Mouse (Mus musculus) right cerebral cortex, postnatal 4 days (tissue): Measurements from ENCODE around the gene Ceacam19.

Experiments used
- DNase-seq: peaks from one replicate; pipeline ENCODE4 v3.0.0-alpha.2; 2022

Gene Ceacam19

DNA sequence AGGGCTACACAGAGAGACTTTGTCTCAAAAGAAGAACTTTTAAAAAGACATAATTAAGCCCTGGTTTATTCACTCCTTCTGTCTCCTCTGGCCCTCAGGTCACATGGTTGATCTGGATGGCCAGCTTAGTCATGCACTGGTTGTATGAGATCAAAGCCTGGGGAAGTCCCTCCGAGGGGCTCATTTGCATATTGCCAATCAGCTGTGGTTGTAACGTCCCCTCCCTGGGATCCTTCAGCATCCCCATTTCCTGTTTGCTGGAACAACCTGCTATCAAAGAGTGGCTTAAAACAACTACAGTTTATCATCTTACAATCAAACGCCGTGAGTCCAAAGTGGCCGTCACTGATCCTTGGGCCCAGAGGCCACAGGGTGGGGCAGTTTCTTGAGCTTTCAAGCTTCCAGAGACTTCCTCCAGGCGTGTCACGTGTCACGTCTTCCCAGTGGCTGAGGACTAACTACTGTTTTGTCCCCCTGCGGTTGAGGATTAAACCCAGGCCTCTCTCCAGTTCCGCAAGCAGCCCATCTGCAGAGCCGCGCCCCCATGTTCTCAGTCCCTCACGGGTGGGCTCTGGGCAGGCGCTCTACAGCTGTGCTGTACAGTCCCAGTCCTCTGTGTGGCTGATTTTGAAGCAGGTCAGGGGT is 10.9 kb downstream of the Ceacam19 start:
- no peak for DNase-seq

GRCm38 (mm10) chr7:19875948-19876682 is 11.7 kb downstream of the Ceacam19 start:
- DNase-seq = peak; percentile 33

DNA sequence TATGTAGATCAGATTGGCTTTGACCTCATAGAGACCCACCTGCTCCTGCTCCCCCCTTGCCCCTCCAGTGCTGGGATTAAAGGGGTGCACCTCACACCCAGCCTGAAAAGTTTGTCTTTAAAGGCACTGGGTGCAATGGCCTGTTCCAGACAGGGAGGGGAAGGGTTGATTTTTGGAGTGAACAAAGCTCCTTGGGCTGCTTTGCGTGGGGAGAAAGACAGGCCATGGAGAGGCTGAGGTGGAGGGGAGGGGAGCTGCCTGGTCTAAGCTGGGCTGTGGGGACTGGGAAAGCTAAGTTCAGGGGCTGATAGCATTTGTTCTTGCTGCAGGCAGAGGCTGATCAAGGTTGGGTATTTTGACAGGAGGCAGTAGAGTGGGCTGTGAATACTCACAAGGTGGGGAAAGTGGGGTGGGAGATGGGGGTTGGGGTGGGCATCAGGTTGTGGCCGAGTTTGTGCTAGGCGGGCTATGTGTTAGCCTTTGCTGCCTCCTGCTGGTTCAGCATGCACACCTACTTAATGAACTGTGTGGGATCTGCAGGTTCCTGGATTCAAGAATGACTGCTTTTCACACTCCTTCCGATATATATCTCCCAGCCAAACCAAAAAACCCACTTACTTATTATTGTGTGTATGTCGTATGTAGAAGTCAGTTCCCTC is 15.7 kb downstream of the Ceacam19 start:
- DNase-seq = no peak

- no peak for DNase-seq
Measured at GRCm38 (mm10) chr7:19871137-19871621, 16.6 kb downstream of the Ceacam19 start.

GRCm38 (mm10) chr7:19867751-19868399 is 19.9 kb downstream of the Ceacam19 start:
- DNase-seq = no peak

DNA sequence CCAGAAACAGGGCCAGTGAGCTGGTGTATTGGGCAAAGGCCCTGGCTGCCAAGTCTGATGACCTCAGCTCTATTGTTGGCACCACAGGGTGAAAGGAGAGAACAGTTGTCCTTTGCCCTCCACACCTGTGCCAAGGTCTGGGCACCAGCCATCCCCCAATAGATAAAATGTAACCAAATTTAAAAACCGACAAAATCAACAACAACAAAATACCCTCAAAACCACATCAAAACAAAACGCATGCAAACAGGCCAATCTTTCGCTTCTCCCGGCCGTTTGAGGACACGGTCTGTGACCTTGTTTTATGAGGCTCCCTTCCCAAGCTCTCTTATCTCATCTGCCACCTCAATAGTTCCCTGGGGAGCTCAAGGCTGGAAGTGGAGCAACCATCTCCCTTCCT is 21.3 kb downstream of the Ceacam19 start:
- no peak for DNase-seq

- no peak for DNase-seq
Measured at GRCm38 (mm10) chr7:19865246-19866036, 22.3 kb downstream of the Ceacam19 start.

GRCm38 (mm10) chr7:19864241-19864640 is 23.5 kb downstream of the Ceacam19 start:
- DNase-seq = no peak

DNA sequence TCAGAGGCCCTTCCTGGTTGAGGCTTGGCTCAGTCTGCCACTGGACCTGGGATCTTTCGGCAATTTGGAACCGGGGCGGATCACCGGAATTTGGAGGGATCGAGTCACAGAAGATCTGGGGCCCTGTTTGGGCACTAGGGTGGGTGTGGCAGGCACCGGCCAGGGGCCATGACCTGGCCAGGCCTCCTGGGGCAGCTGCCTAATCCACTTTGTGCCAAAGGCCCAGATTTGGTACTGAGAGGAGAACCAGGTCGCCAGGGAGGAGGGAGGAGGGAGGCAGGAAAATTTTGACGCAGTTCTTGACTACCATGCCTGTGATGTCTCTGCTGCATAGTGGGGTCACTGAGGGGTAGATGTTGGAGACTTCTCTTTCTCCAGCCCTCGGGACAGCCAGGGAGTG is 26.6 kb downstream of the Ceacam19 start, which contains the start of gene Ceacam16:
Gene Ceacam16 (minus strand): TSS at position 101 of the 400 bp plus-strand sequence.
- DNase-seq = no peak

DNA sequence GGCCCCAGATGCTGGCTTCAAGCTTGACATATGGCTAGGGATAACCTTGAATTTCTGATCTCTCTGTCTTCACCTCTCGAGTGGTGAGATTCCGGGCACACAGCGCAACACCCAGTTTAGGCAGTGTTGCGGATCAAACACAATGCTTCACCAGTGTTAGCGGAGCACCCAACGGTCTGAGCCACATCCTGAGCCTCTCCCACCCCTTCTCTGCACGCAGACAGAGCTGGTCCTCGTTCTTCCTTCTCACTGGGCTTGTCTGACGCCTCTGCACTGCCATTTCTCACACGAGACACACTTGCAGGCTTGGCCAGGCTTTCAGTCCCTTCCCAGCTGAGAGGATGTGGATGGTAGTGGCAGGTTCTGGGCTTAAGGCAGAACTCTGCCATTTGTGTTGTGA is 28.0 kb downstream of the Ceacam19 start:
- no peak for DNase-seq

DNA sequence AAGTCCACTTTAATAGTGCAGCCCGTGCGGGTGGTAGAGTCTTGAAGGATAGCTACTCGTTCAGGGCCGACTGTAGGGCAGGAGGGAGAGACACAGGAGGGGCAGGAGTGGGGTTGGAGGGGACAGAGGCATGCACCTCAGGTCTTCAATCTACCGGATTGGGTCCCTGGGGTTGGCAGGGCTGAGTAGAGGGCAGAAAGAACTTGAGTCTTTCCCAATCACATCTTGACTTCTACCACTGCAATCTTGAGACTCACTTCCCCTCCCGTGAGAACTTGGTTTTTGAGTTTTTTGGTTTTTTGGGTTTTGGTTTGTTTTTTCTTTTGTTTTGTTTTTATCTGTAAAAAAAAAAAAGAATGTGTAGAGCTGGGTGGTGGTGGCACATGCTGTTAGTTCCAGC is 31.5 kb downstream of the Ceacam19 start:
- no peak for DNase-seq

GRCm38 (mm10) chr7:19855663-19856062 is 32.1 kb downstream of the Ceacam19 start:
- no peak for DNase-seq

- DNase-seq = no peak
Measured at GRCm38 (mm10) chr7:19853526-19853925, 34.2 kb downstream of the Ceacam19 start.

DNA sequence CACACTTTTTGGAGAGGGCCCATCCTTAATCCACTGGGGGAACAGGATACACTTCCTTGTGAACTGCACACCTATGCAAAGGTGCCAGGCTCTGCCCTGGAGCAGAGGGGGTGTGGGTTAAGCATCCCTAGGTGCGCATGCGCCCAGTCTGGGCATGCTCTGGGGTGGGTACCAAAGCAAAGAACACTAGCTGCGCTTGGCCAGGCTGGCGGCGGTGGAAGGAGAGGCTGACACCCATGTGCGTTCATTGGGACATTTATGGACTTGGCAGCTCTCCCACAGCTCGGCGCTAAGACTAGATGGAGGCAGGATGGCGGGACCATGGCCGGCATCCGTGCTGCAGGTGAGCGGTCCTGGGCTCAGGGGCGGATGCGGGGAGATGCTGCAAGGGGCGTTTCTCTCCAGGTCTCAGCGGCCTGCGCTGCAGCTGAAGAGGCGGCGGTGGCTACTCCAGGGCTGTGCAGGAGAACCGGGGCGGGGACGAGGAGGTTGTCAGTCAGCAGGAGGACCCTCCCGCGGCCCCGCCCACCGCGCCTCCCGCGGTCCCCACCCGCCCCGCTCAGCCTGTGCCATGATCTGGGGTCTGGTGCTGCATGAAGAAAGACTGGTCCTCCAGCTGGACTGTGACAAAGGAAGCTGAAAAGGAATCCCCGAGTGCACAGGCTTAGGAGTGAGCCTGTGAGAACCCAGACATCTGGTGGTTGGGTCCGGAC is 35.8 kb downstream of the Ceacam19 start, which contains the start of gene Gm19345:
Gene Gm19345 (plus strand): TSS at position 146 of the 713 bp plus-strand sequence.
- DNase-seq = peak; percentile 67

DNA sequence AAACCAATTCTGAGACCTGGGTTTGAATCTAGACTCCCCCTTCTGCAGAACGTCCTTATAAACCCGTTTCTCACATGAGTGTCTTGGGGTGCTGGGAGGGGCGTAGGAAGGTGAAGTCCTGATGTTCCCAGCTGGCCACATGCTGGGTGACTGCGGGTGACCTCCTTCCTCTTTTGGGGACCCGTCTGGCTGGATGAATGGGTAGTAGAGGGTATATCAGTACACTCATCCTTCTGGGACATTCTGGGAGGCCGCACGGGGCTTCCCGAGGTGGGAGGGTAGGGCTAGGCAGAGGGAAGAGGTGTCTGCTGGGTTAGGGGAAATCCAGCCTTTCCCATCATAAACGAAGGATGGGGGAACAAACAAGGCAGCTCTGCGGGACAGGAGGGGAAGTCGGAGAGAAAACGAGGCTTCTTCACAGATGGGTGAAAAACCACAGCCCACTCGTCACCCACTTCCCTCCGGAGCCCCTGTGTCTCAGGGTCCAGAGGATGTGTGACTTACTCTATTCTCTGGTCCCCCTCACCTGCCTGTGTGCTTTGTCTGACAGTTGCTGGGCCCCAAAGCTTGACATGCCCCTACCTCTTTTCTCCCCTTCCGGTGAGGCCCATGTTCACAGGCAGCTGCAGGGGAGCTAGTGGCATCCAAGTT is 43.1 kb downstream of the Ceacam19 start:
- no peak for DNase-seq

- peak; percentile 56 for DNase-seq
Measured at GRCm38 (mm10) chr7:19843561-19843960, 44.2 kb downstream of the Ceacam19 start.

GRCm38 (mm10) chr7:19842885-19843504 is 44.8 kb downstream of the Ceacam19 start:
- DNase-seq = no peak

DNA sequence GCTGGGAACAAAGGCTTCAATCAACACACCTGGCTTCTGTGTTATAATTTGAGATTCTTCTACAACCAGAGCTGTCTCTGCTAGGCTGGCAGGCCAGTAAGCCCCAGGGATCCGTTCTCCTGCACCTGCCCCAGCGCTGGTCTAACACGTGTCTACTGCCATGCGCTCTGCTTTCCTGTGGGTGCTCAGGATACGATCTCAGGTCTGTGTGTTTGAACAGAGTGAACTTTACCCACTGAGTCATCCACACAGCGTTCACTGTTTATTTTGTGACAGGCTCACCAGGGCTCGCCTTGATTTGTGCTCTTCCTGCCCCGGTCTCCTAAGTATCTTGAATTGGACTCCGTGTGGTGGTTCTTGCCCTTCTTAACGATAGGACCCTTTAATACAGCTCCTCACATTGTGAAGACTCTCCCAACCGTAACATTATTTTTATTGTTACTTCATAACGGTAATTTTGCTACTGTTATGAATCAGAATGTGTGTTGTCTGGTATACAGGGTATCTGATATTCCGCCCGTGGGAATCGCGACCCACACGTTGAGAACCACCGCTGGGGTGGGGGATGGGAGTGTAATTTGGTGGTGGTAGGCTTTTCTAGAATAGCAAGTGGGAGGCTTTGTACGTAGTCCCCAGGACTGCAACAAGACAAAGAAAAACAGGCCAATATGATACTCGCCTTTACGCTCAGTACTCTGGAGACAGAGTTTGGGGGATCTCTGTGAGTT is 45.9 kb downstream of the Ceacam19 start:
- DNase-seq = no peak

GRCm38 (mm10) chr7:19840936-19841335 is 46.8 kb downstream of the Ceacam19 start:
- DNase-seq = no peak

DNA sequence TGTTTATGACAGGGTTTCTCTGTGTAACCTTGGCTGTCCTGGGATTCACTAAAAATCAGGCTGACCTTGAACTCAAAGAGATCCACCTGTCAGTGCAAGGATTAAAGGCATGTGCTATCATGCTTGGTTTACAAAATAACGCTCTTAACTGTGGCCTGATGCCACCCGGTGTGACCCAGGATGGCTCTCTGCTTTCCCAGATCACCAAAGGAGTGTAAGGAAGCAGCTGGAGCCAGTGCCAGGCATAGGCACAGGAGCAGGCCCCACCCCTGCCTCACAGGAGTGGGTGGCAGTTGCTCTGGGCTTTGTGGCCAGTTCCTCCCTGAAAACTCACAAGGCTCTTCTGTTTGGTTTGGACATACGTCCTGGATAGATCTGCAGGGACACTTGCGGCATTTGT is 47.4 kb downstream of the Ceacam19 start:
- no peak for DNase-seq
